Mouse (Mus musculus) intestine, embryonic 16.5 days (tissue): ENCODE results near the gene Garem2. TPM values are rescaled to one million over a fixed set of nuclear protein-coding genes. Genes with fewer than 3 reads are reported as not detected.
A peak's percentile ranks its signal among the peaks of the same experiment; 100 is the strongest.

Source experiments
- ATAC-seq: fragments of 200-750 bp; cut with Nextera tagmentation; 2 replicates; pipeline ENCODE4 v1.8.0; 2017; ENCODE audit warnings: moderate TSS enrichment, moderate library complexity
- H3K27ac ChIP-seq: fragments of 300-500 bp; sonication (generic); 2 replicates; pipeline ENCODE4 v1.5.1; 2014; ENCODE audit warnings: mild to moderate bottlenecking, low read length
- H3K27me3 ChIP-seq: fragments of 300-500 bp; sonication (generic); replicated peaks from 2 replicates; pipeline ENCODE4 v1.6.1; 2014; ENCODE audit warnings: low read length, control low read depth, mixed read lengths; ENCODE audit not compliant: control insufficient read depth, insufficient read depth
- H3K36me3 ChIP-seq: fragments of 300-500 bp; sonication (generic); 2 replicates; pipeline ENCODE4 v1.6.1; 2014; ENCODE audit warnings: low read length, control low read depth; ENCODE audit not compliant: control insufficient read depth, insufficient read depth
- H3K4me1 ChIP-seq: fragments of 300-500 bp; sonication (generic); 2 replicates; pipeline ENCODE4 v1.6.1; 2014; ENCODE audit warnings: low read length, control low read depth, mixed read lengths; ENCODE audit not compliant: control insufficient read depth, insufficient read depth
- H3K4me2 ChIP-seq: fragments of 300-500 bp; sonication (generic); 2 replicates; pipeline ENCODE4 v1.6.1; 2014; ENCODE audit warnings: low read depth, low read length, control low read depth
- H3K4me3 ChIP-seq: fragments of 300-500 bp; sonication (generic); 2 replicates; pipeline ENCODE4 v1.5.1; 2014; ENCODE audit warnings: mild to moderate bottlenecking, low read length
- H3K9ac ChIP-seq: fragments of 300-500 bp; sonication (generic); 2 replicates; pipeline ENCODE4 v1.6.1; 2014; ENCODE audit warnings: low read depth, low read length
- H3K9me3 ChIP-seq: fragments of 300-500 bp; sonication (generic); 2 replicates; pipeline ENCODE4 v1.6.1; 2016; ENCODE audit warnings: low read length, control low read depth; ENCODE audit not compliant: control insufficient read depth
- WGBS: fragments of 180-500 bp; shearing (Covaris S2); extraction: QIAGEN DNeasy Blood & Tissue Kit; methylation state at CpG from one replicate; pipeline ENCODE4 v1.1.7; 2014; 5-methylcytosine and 5-hydroxymethylcytosine counted together
- polyA plus RNA-seq: library from polyadenylated mRNA; unstranded; fragments of >200 nt; fragmentation: Nextera tagmentation; extraction: Ambion mirVana; gene quantifications from 2 replicates; pipeline ENCODE4 v1.2.1, GENCODE M21; 2015

Garem2 gene
- polyA plus RNA-seq, 1 experiment from 2014 or later, result 0.56 TPM

DNA sequence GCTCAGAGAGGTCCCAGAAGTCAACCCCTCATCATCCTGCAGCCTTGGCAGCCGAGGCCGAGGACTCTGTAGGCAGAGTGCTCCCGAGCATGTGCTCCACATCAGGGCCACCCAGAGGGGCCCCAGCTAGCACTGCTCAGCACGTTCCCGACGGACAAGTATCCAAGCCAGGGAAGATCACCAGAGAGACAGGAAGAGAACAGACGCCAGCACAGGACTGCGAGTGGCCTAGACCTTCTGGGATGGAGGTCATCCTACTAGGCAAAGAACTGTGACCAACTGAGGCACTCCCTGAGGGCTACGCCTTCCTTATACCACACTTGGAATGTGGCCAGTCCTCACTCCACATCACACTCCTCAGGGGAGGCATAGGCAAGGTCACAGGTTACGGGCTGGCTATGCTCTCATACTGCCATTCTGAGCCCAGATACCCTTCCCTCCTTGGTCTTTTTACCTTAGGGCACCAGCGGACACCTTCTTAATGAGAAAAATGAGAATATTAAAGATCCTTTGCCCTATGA, 30.8 kb downstream of the Garem2 start:
- no peak overlapping the region for H3K4me3 ChIP-seq
- H3K4me2 ChIP-seq, result no peak overlapping the region
- no peaks in the 10 kb centered on the region for H3K9me3 ChIP-seq
- 92% methylated on average over 11 of the region's 11 CpGs for WGBS
- peaks cover 6% of the 10 kb centered on the region for H3K36me3 ChIP-seq
- no peak for ATAC-seq
- no peak overlapping the region for H3K9ac ChIP-seq
- no peak overlapping the region for H3K27ac ChIP-seq
- no peaks in the 10 kb centered on the region for H3K27me3 ChIP-seq
- H3K4me1 ChIP-seq, result no peaks in the 10 kb centered on the region

DNA sequence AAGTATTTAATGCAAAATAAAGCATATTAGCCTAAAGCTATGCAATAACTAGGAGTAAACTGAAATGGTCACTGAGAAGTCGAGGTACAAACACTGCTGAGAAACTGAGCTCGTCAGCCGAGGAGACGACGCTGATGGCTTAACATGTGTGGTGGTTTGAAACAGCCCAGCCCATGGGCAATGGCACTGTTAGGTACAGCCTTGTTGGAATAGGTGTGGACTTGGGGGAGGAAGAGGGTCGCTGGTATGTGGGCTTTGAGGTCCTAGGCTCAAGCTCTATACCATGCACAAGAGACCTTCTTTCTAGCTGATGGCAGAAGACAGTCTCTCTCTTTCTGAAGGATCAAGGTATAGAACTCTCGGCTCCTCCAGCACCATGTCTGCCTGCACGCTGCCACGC, 32.3 kb downstream of the Garem2 start:
- H3K4me2 ChIP-seq, result no peak overlapping the region
- no peaks in the 10 kb centered on the region for H3K27me3 ChIP-seq
- H3K27ac ChIP-seq, result no peak overlapping the region
- WGBS, result 91% methylated on average over 9 of the region's 9 CpGs
- no peak overlapping the region for H3K9ac ChIP-seq
- no peak for ATAC-seq
- H3K36me3 ChIP-seq, result peaks cover 8% of the 10 kb centered on the region
- H3K4me3 ChIP-seq, result no peak overlapping the region
- H3K4me1 ChIP-seq, result no peaks in the 10 kb centered on the region
- no peaks in the 10 kb centered on the region for H3K9me3 ChIP-seq

DNA sequence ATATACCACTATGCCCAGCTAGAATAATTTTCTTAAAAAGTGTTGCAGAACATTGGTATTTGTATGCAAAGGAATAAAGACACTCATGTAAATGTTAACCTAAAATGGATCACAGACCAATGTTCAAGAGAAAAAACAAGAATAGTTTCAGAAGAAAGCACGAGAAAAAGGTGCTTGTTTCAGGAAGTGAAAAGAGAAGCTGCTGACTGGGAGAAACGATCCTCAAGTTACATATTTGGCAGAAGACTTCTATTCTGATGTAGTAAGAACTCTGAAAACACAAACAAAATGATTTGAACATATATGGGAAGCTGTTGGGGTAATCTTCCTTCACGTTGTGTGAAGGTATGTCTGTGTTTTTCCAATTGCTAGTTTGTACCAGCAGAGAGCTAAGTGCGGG, 33.2 kb downstream of the Garem2 start:
- peaks cover 6% of the 10 kb centered on the region for H3K36me3 ChIP-seq
- no peaks in the 10 kb centered on the region for H3K9me3 ChIP-seq
- no peaks in the 10 kb centered on the region for H3K4me1 ChIP-seq
- no peak for ATAC-seq
- H3K9ac ChIP-seq, result no peak overlapping the region
- H3K4me3 ChIP-seq, result no peak overlapping the region
- H3K4me2 ChIP-seq, result no peak overlapping the region
- 86% methylated on average over 4 of the region's 4 CpGs for WGBS
- H3K27ac ChIP-seq, result no peak overlapping the region
- no peaks in the 10 kb centered on the region for H3K27me3 ChIP-seq

DNA sequence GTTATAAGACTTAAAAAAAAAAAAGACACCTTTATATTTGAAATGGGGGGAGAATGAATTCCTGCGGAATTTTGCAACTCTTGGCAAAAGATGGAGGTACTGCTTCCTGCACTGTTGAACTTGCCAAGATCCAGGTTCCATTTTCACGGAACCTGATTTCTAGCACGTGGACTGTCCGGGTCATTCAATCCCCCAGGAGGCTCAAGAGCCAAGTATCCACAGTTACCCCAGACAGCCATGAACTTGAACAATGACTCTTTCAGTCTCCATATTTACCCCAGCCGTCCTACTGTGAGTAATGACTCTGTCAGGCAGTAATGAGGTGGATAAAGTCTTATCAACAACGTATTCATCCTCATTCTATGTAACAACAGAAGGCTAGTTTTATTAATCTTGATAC, 41.6 kb downstream of the Garem2 start:
- H3K36me3 ChIP-seq, result 0 out of 2 replicates have a peak, but pooled peaks cover 8% of the 10 kb centered on the region
- H3K4me3 ChIP-seq, result no peak overlapping the region
- no peak overlapping the region for H3K27ac ChIP-seq
- H3K4me2 ChIP-seq, result no peak overlapping the region
- no peaks in the 10 kb centered on the region for H3K27me3 ChIP-seq
- no peaks in the 10 kb centered on the region for H3K9me3 ChIP-seq
- no peak for ATAC-seq
- H3K9ac ChIP-seq, result no peak overlapping the region
- 87% methylated on average over 6 of the region's 6 CpGs for WGBS
- 0 out of 2 replicates have a peak, but pooled peaks cover under 1% of the 10 kb centered on the region for H3K4me1 ChIP-seq

DNA sequence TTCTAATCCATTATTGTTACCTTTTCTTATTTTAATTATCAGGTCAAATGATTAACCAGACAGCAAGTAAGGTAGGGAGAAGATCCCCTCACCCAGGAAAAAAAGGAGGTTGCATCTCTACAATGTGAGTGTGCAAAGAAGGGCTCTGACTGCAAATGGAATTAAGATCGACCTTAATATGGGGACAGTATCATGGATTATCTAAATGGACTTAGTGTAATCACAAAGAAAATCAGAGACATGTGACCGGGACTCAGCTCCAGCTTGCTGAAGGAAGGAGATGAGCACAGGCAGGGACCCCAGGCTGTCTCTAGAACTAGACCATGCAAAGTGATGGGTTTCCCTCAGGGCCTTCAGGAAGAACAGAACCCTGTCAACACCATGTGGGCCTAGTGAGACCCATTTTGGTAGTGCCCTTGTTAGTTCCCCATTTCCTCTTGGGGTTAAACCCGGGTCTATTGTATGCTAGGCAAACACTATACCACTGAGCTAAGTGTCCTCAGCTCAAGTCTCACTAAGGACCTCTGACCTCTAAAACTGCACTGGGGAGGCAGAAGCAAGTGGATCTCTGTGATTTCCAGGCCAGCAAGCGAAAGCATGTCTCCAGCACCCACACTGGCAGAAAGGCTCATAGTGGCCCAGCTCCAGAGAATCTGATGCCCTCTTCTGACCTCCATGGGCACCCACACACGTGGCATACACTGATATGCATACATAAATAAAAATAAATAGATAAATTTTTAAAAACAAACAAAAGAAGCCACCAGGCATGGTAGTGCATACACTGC, 43.4 kb downstream of the Garem2 start:
- Histone ChIP-seq H3K27ac (no peak overlapping the region), H3K27me3 (no peaks in the 10 kb centered on the region), H3K4me2 (no peak overlapping the region), H3K9me3 (no peaks in the 10 kb centered on the region), H3K36me3 (0 out of 2 replicates have a peak, but pooled peaks cover 8% of the 10 kb centered on the region), H3K9ac (no peak overlapping the region), H3K4me1 (0 out of 2 replicates have a peak, but pooled peaks cover 3% of the 10 kb centered on the region), H3K4me3 (no peak overlapping the region)
- no peak for ATAC-seq
- WGBS, result 83% methylated on average over 5 of the region's 5 CpGs

DNA sequence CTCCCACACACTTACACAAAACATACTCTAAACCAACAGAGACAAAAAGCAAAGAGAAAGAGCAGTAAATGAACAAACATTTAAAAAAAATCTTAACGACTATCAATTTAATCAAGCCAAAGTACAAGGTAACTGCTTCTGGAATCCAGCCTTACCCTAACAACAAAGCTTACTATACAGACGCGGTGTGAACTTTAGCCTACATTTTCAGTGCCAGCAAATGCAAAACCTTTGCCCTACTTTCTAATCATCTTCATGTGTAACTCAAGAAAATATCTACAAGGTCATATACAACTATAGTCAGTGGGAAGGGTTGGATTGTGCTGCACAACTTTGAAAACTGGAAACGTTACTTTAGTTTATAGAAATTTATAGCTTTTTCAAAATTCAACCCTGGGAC, 47.0 kb downstream of the Garem2 start:
- WGBS, result 51% methylated on average over 4 of the region's 4 CpGs
- H3K27me3 ChIP-seq, result no peaks in the 10 kb centered on the region
- H3K4me3 ChIP-seq, result 0 out of 2 replicates have a peak overlapping the region, but pooled peaks have one; percentile 2
- peaks cover 8% of the 10 kb centered on the region for H3K4me1 ChIP-seq
- peak; percentile 57 for ATAC-seq
- peak overlapping the region; percentile 35 for H3K4me2 ChIP-seq
- no peaks in the 10 kb centered on the region for H3K9me3 ChIP-seq
- no peaks in the 10 kb centered on the region for H3K36me3 ChIP-seq
- H3K9ac ChIP-seq, result no peak overlapping the region
- peak overlapping the region; percentile 75 for H3K27ac ChIP-seq

DNA sequence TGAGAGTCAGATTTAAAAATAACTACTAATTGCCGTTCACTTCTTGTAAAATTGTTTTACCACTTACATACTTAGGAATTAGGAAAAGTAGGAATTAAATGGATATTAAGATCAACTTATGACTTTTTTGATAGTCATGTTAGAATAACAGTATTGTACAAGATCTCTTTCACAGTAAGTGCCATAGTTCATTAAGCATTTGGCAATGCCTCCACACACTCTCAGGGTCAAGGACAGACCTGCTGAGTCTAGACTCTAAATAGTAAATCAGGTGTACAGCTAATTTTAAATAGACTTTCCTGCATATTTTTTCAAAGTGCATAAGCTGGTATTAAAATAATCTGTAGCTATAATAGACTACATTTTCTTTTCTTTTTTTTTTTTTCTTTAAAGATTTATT, 47.5 kb downstream of the Garem2 start:
- ATAC-seq, result no peak
- Histone ChIP-seq H3K9ac (no peak overlapping the region), H3K4me3 (no peak overlapping the region), H3K9me3 (no peaks in the 10 kb centered on the region), H3K27me3 (no peaks in the 10 kb centered on the region), H3K4me2 (no peak overlapping the region), H3K36me3 (no peaks in the 10 kb centered on the region), H3K27ac (peak overlapping the region; percentile 73), H3K4me1 (peaks cover 8% of the 10 kb centered on the region)
- WGBS, result 61% methylated on average over 1 of the region's 1 CpGs

DNA sequence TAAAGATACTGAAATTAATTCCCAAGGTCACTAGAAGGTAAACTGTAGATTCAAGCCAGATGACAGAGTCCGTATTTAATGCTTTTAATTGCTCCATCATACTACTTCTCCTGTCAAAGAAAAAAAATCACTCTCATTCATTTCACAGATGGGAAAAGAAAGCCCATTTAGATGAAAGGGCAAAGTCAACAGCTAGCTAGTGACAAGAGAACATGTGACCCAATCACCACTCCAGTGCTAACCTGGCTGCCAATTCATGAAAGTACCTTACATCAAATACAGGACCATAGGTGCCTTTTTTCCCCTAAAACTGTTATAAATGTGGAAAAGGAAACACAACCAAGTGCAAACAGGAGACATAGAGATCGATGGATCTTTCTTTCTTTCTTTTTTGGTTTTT, 48.3 kb downstream of the Garem2 start:
- ATAC-seq, result no peak
- Histone ChIP-seq H3K4me1 (peaks cover 8% of the 10 kb centered on the region), H3K36me3 (no peaks in the 10 kb centered on the region), H3K4me2 (peak overlapping the region; percentile 35), H3K9me3 (no peaks in the 10 kb centered on the region), H3K4me3 (no peak overlapping the region; the same call in 1 of the 2 replicates), H3K27me3 (no peaks in the 10 kb centered on the region), H3K27ac (peak overlapping the region; percentile 45; the same call in 1 of the 2 replicates), H3K9ac (no peak overlapping the region)
- 81% methylated on average over 2 of the region's 2 CpGs for WGBS

DNA sequence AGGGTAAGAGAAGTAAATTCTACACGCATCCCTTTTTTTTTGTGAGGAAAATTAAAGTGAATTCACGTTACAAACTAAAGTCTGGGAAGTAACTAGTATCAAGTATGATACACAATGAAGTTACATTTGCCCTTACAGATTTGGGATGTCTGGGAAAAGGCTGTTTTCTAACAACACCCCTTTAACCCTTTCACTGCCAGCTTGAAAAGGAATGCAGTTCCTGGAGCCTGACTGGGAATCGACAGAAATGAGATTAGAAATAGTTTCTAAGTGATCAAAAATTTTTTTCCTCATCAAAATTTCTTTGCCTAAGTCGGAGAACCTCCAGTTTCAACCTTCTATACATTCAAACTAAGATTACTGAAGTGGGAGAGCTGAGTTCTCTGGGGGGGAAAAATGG, 49.1 kb downstream of the Garem2 start:
- H3K4me1 ChIP-seq, result peaks cover 8% of the 10 kb centered on the region
- H3K9me3 ChIP-seq, result no peaks in the 10 kb centered on the region
- WGBS, result 18% methylated on average over 4 of the region's 4 CpGs
- peak overlapping the region; percentile 94; the same call in 1 of the 2 replicates for H3K27ac ChIP-seq
- H3K36me3 ChIP-seq, result no peaks in the 10 kb centered on the region
- peak overlapping the region; percentile 95 for H3K9ac ChIP-seq
- no peak for ATAC-seq
- H3K27me3 ChIP-seq, result no peaks in the 10 kb centered on the region
- peak overlapping the region; percentile 54 for H3K4me2 ChIP-seq
- peak overlapping the region; percentile 91 for H3K4me3 ChIP-seq
